Mouse (Mus musculus): ENCODE data around the gene Stac2. TPM values are rescaled to one million over a fixed set of nuclear protein-coding genes. Genes with fewer than 3 reads are reported as not detected.

The Stac2 gene
- polyA plus RNA-seq, 1 experiment from 2014 or later, result 0.35 TPM

GRCm38 (mm10) chr11:98075195-98075808 is 22.0 kb upstream of the Stac2 start:
- DNase-seq (ENCODE audit: low spot score) (peak; percentile 99), ATAC-seq (replicated peaks; ENCODE audit: low FRiP score, low TSS enrichment, low read depth) (peak; percentile 50)
- Histone ChIP-seq H3K27me3 (replicated peaks; ENCODE audit: control insufficient read depth, insufficient read depth, low read length) (no peaks in the 10 kb centered on the region), H3K4me3 (ENCODE audit: low read depth, low read length) (no peak overlapping the region), H3K4me2 (ENCODE audit: low read length) (no peak overlapping the region; the same call in 1 of the 2 replicates), H3K36me3 (ENCODE audit: control insufficient read depth, insufficient read depth, low read length) (no peaks in the 10 kb centered on the region), H3K27ac (ENCODE audit: low read depth) (no peak overlapping the region), H3K4me1 (replicated peaks; ENCODE audit: control insufficient read depth, insufficient read depth, low read length) (no peaks in the 10 kb centered on the region), H3K9me3 (ENCODE audit: control insufficient read depth, low read length) (0 out of 2 replicates have a peak, but pooled peaks cover 3% of the 10 kb centered on the region), H3K9ac (ENCODE audit: low read length) (no peak overlapping the region)
- 22% methylated on average over 13 of the region's 13 CpGs for WGBS

- no peaks in the 10 kb centered on the region for H3K4me1 ChIP-seq (replicated peaks; ENCODE audit: control insufficient read depth, insufficient read depth, low read length)
- no peaks in the 10 kb centered on the region for H3K27me3 ChIP-seq (replicated peaks; ENCODE audit: control insufficient read depth, insufficient read depth, low read length)
- 89% methylated on average over 4 of the region's 4 CpGs for WGBS
- no peak overlapping the region for H3K4me2 ChIP-seq (ENCODE audit: low read length)
- no peak overlapping the region for H3K4me3 ChIP-seq (ENCODE audit: low read depth, low read length)
- ATAC-seq (replicated peaks; ENCODE audit: low FRiP score, low TSS enrichment, low read depth) (no peak), DNase-seq (ENCODE audit: low spot score) (no peak)
- no peaks in the 10 kb centered on the region for H3K36me3 ChIP-seq (ENCODE audit: control insufficient read depth, insufficient read depth, low read length)
- 0 out of 2 replicates have a peak, but pooled peaks cover 3% of the 10 kb centered on the region for H3K9me3 ChIP-seq (ENCODE audit: control insufficient read depth, low read length)
- H3K27ac ChIP-seq (ENCODE audit: low read depth), result no peak overlapping the region
- H3K9ac ChIP-seq (ENCODE audit: low read length), result no peak overlapping the region
These were observed 20.2 kb upstream of the Stac2 start for GRCm38 (mm10) chr11:98073442-98073841.

DNA sequence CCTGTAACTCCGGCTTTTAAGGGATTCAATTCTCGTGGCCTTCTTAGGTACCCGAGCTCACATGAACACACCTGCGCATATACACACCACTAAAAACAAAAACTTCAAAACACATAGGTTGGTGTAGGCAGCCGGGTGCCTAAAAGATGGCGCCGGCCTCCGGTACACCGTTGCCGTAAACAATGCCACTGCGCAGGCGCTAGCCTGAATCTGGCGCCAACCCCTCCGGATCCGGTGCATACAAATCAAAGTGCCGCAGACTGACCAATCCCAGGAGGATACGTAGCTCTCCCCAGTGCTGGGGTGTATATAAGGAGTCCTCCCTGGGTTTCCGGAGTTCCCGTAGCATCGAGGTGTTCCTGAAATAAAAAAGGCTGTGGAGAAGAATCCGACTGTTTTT is 14.0 kb upstream of the Stac2 start:
- peaks cover 7% of the 10 kb centered on the region; the same call in 1 of the 2 replicates for H3K9me3 ChIP-seq (ENCODE audit: control insufficient read depth, low read length)
- no peak overlapping the region for H3K9ac ChIP-seq (ENCODE audit: low read length)
- no peak for ATAC-seq (replicated peaks; ENCODE audit: low FRiP score, low TSS enrichment, low read depth)
- no peak for DNase-seq (ENCODE audit: low spot score)
- no peak overlapping the region for H3K4me2 ChIP-seq (ENCODE audit: low read length)
- WGBS, result 94% methylated on average over 21 of the region's 21 CpGs
- no peaks in the 10 kb centered on the region for H3K27me3 ChIP-seq (replicated peaks; ENCODE audit: control insufficient read depth, insufficient read depth, low read length)
- no peaks in the 10 kb centered on the region for H3K36me3 ChIP-seq (ENCODE audit: control insufficient read depth, insufficient read depth, low read length)
- H3K4me1 ChIP-seq (replicated peaks; ENCODE audit: control insufficient read depth, insufficient read depth, low read length), result no peaks in the 10 kb centered on the region
- H3K4me3 ChIP-seq (ENCODE audit: low read depth, low read length), result no peak overlapping the region
- H3K27ac ChIP-seq (ENCODE audit: low read depth), result no peak overlapping the region

- H3K9me3 ChIP-seq (ENCODE audit: control insufficient read depth, low read length), result peaks cover 7% of the 10 kb centered on the region; the same call in 1 of the 2 replicates
- no peak overlapping the region for H3K4me3 ChIP-seq (ENCODE audit: low read depth, low read length)
- no peaks in the 10 kb centered on the region for H3K36me3 ChIP-seq (ENCODE audit: control insufficient read depth, insufficient read depth, low read length)
- no peak overlapping the region for H3K9ac ChIP-seq (ENCODE audit: low read length)
- no peak overlapping the region for H3K4me2 ChIP-seq (ENCODE audit: low read length)
- no peak for DNase-seq (ENCODE audit: low spot score)
- no peak for ATAC-seq (replicated peaks; ENCODE audit: low FRiP score, low TSS enrichment, low read depth)
- H3K4me1 ChIP-seq (replicated peaks; ENCODE audit: control insufficient read depth, insufficient read depth, low read length), result no peaks in the 10 kb centered on the region
- WGBS, result 93% methylated on average over 12 of the region's 12 CpGs
- H3K27ac ChIP-seq (ENCODE audit: low read depth), result no peak overlapping the region
- H3K27me3 ChIP-seq (replicated peaks; ENCODE audit: control insufficient read depth, insufficient read depth, low read length), result no peaks in the 10 kb centered on the region
These were observed 12.9 kb upstream of the Stac2 start for GRCm38 (mm10) chr11:98066201-98066600.

- peaks cover 4% of the 10 kb centered on the region; the same call in 1 of the 2 replicates for H3K9me3 ChIP-seq (ENCODE audit: control insufficient read depth, low read length)
- H3K9ac ChIP-seq (ENCODE audit: low read length), result no peak overlapping the region
- H3K27ac ChIP-seq (ENCODE audit: low read depth), result no peak overlapping the region
- whole genome bisulfite sequencing, result 52% methylated on average over 6 of the region's 6 CpGs
- no peaks in the 10 kb centered on the region for H3K27me3 ChIP-seq (replicated peaks; ENCODE audit: control insufficient read depth, insufficient read depth, low read length)
- no peak overlapping the region for H3K4me2 ChIP-seq (ENCODE audit: low read length)
- ATAC-seq (replicated peaks; ENCODE audit: low FRiP score, low TSS enrichment, low read depth) (no peak), DNase-seq (ENCODE audit: low spot score) (no peak)
- H3K4me3 ChIP-seq (ENCODE audit: low read depth, low read length), result no peak overlapping the region
- H3K4me1 ChIP-seq (replicated peaks; ENCODE audit: control insufficient read depth, insufficient read depth, low read length), result no peaks in the 10 kb centered on the region
- no peaks in the 10 kb centered on the region for H3K36me3 ChIP-seq (ENCODE audit: control insufficient read depth, insufficient read depth, low read length)
These were observed 8.8 kb upstream of the Stac2 start for GRCm38 (mm10) chr11:98061904-98062562.

- Histone ChIP-seq H3K27me3 (replicated peaks; ENCODE audit: control insufficient read depth, insufficient read depth, low read length) (no peaks in the 10 kb centered on the region), H3K4me1 (replicated peaks; ENCODE audit: control insufficient read depth, insufficient read depth, low read length) (no peaks in the 10 kb centered on the region), H3K4me3 (ENCODE audit: low read depth, low read length) (no peak overlapping the region), H3K9ac (ENCODE audit: low read length) (no peak overlapping the region), H3K9me3 (ENCODE audit: control insufficient read depth, low read length) (no peaks in the 10 kb centered on the region), H3K27ac (ENCODE audit: low read depth) (no peak overlapping the region), H3K4me2 (ENCODE audit: low read length) (no peak overlapping the region), H3K36me3 (ENCODE audit: control insufficient read depth, insufficient read depth, low read length) (no peaks in the 10 kb centered on the region)
- ATAC-seq (replicated peaks; ENCODE audit: low FRiP score, low TSS enrichment, low read depth) (no peak), DNase-seq (ENCODE audit: low spot score) (no peak)
- 76% methylated on average over 3 of the region's 3 CpGs for WGBS
These were observed 8.2 kb upstream of the Stac2 start for GRCm38 (mm10) chr11:98061441-98061840.

GRCm38 (mm10) chr11:98060104-98060692 is 6.9 kb upstream of the Stac2 start:
- Histone ChIP-seq H3K4me1 (replicated peaks; ENCODE audit: control insufficient read depth, insufficient read depth, low read length) (no peaks in the 10 kb centered on the region), H3K27me3 (replicated peaks; ENCODE audit: control insufficient read depth, insufficient read depth, low read length) (0 out of 2 replicates have a peak, but pooled peaks cover under 1% of the 10 kb centered on the region), H3K9ac (ENCODE audit: low read length) (no peak overlapping the region), H3K4me2 (ENCODE audit: low read length) (no peak overlapping the region), H3K27ac (ENCODE audit: low read depth) (no peak overlapping the region), H3K4me3 (ENCODE audit: low read depth, low read length) (no peak overlapping the region), H3K36me3 (ENCODE audit: control insufficient read depth, insufficient read depth, low read length) (no peaks in the 10 kb centered on the region), H3K9me3 (ENCODE audit: control insufficient read depth, low read length) (no peaks in the 10 kb centered on the region)
- ATAC-seq (replicated peaks; ENCODE audit: low FRiP score, low TSS enrichment, low read depth) (no peak), DNase-seq (ENCODE audit: low spot score) (no peak)
- 63% methylated on average over 5 of the region's 5 CpGs for WGBS

DNA sequence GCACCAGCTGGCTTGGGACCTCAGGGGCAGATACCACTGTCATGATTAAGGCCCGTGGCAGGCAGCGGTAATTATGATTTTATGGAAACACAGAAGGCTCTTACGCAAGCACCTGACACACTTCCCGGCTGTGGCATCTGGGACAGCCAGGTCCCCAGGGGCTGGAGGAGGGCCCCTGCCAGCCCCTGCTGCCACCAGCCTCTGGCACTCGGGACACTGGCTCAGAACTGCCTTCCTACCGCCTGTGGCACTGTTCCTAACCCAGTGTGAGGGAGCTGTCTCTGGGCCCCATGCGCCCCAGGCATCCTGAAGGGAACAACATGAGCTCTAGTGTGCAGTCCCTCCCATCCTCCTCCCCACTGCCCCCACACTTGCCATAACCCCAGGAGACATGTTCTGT is 6.4 kb upstream of the Stac2 start:
- no peaks in the 10 kb centered on the region for H3K36me3 ChIP-seq (ENCODE audit: control insufficient read depth, insufficient read depth, low read length)
- H3K4me1 ChIP-seq (replicated peaks; ENCODE audit: control insufficient read depth, insufficient read depth, low read length), result no peaks in the 10 kb centered on the region
- no peak for DNase-seq (ENCODE audit: low spot score)
- H3K27me3 ChIP-seq (replicated peaks; ENCODE audit: control insufficient read depth, insufficient read depth, low read length), result peaks cover 5% of the 10 kb centered on the region
- no peak overlapping the region for H3K9ac ChIP-seq (ENCODE audit: low read length)
- H3K4me2 ChIP-seq (ENCODE audit: low read length), result no peak overlapping the region
- no peak for ATAC-seq (replicated peaks; ENCODE audit: low FRiP score, low TSS enrichment, low read depth)
- no peaks in the 10 kb centered on the region for H3K9me3 ChIP-seq (ENCODE audit: control insufficient read depth, low read length)
- no peak overlapping the region for H3K27ac ChIP-seq (ENCODE audit: low read depth)
- WGBS, result 70% methylated on average over 7 of the region's 7 CpGs
- H3K4me3 ChIP-seq (ENCODE audit: low read depth, low read length), result no peak overlapping the region
